Mouse (Mus musculus) midbrain, embryonic 12.5 days (tissue): Measurements from ENCODE around the gene Zfp444. TPM values are rescaled to one million over a fixed set of nuclear protein-coding genes. Genes with fewer than 3 reads are reported as not detected.
"Not testable (repeated sequence)": the region's sequence is repeated elsewhere in the genome, so short reads cannot be mapped to it uniquely, and the experiment has no call there.

Source experiments
- ATAC-seq: fragments of 200-750 bp; cut with Nextera tagmentation; 2 replicates; pipeline ENCODE4 v1.8.0; 2017; ENCODE audit warnings: low read depth, moderate TSS enrichment, moderate library complexity; ENCODE audit not compliant: low FRiP score
- H3K27ac ChIP-seq: fragments of 300-500 bp; sonication (generic); replicated peaks from 2 replicates; pipeline ENCODE4 v1.5.1; 2016; ENCODE audit warnings: mild to moderate bottlenecking
- H3K27me3 ChIP-seq: fragments of 300-500 bp; sonication (generic); 2 replicates; pipeline ENCODE4 v1.6.1; 2016; ENCODE audit warnings: mild to moderate bottlenecking
- H3K36me3 ChIP-seq: fragments of 300-500 bp; sonication (generic); 2 replicates; pipeline ENCODE4 v1.6.1; 2016
- H3K4me1 ChIP-seq: fragments of 300-500 bp; sonication (generic); 2 replicates; pipeline ENCODE4 v1.6.1; 2016
- H3K4me2 ChIP-seq: fragments of 300-500 bp; sonication (generic); replicated peaks from 2 replicates; pipeline ENCODE4 v1.6.1; 2016; ENCODE audit warnings: mild to moderate bottlenecking, moderate library complexity
- H3K4me3 ChIP-seq: fragments of 300-500 bp; sonication (generic); 2 replicates; pipeline ENCODE4 v1.5.1; 2016; ENCODE audit warnings: mild to moderate bottlenecking
- H3K9ac ChIP-seq: fragments of 300-500 bp; sonication (generic); replicated peaks from 2 replicates; pipeline ENCODE4 v1.6.1; 2016; ENCODE audit warnings: mild to moderate bottlenecking, moderate library complexity
- H3K9me3 ChIP-seq: fragments of 300-500 bp; sonication (generic); 2 replicates; pipeline ENCODE4 v1.6.1; 2016; ENCODE audit warnings: mild to moderate bottlenecking
- WGBS: fragments of 180-500 bp; shearing (Covaris S2); methylation state at CpG from one replicate; pipeline ENCODE4 v1.1.7; 2016; 5-methylcytosine and 5-hydroxymethylcytosine counted together
- polyA plus RNA-seq: library from polyadenylated mRNA; unstranded; fragments of >200 nt; fragmentation: Nextera tagmentation; extraction: Ambion mirVana; gene quantifications from 2 replicates; pipeline ENCODE4 v1.2.1, GENCODE M21; 2016

Gene Zfp444
- polyA plus RNA-seq, 1 experiment from 2014 or later = 88.4 TPM

DNA sequence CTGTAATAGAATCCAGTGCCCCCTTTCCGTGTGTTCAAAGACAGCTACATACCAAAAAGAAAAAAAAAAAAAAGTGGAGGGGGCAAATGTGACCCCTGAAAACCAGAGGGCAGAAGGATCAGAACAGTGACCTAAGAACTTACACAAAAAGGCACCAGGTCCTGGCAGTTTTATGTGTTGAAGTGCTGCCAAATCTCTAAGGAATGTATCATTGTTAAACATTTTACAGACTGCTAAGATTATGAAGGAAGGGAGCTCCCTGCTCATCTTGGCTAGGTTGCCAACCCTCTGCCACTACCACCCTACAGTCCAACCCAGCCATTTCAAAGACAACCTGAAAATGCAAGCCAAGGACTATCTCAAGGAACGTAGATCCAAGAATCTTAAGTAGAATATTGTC, 14.2 kb downstream of the Zfp444 start:
- no peak for ATAC-seq
- Histone ChIP-seq H3K4me1 (no peaks in the 10 kb centered on the region), H3K4me3 (no peak overlapping the region), H3K27ac (no peak overlapping the region), H3K36me3 (peaks cover 69% of the 10 kb centered on the region), H3K27me3 (0 out of 2 replicates have a peak, but pooled peaks cover 7% of the 10 kb centered on the region), H3K9ac (no peak overlapping the region), H3K4me2 (no peak overlapping the region), H3K9me3 (no peaks in the 10 kb centered on the region)
- 85% methylated on average over 2 of the region's 2 CpGs for WGBS

DNA sequence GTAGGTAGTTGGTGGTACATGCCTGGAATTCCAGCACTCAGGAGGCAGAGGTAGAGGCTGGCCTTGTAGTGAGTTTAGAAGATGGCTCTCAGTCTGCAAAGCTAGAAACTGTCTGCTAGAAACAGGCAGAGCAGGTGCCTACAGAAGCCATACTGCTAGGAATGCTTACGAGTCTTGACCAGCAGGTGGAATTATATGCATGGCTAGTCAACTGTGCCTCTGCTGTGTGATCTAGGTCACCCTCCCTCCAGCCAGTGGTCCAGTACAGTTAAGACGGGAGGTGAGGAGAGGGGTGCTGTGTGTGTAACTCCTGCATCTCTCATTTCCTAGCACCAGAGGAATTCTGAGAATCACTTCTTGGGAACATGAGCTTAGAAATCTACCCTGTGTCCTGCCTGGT, 14.7 kb downstream of the Zfp444 start:
- no peak for ATAC-seq
- Histone ChIP-seq H3K9ac (no peak overlapping the region), H3K27ac (no peak overlapping the region), H3K36me3 (peaks cover 67% of the 10 kb centered on the region), H3K9me3 (no peaks in the 10 kb centered on the region), H3K4me1 (no peaks in the 10 kb centered on the region), H3K4me2 (no peak overlapping the region), H3K27me3 (0 out of 2 replicates have a peak, but pooled peaks cover 7% of the 10 kb centered on the region), H3K4me3 (no peak overlapping the region)
- WGBS = 81% methylated on average over 2 of the region's 2 CpGs

DNA sequence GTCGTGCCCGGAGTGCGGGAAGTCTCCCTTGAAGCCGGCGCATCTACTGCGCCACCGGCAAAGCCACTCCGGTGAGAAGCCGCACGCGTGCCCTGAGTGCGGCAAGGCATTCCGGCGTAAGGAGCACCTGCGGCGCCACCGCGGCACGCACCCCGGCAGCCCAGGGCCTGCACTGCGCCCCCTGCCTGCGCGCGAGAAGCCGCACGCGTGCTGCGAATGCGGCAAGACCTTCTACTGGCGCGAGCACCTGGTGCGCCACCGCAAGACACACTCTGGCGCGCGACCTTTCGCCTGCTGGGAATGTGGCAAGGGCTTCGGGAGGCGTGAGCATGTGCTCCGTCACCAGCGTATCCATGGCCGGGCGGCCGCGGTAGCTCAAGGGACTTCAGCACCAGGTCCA, 17.5 kb downstream of the Zfp444 start:
- peaks cover 50% of the 10 kb centered on the region for H3K36me3 ChIP-seq
- no peak overlapping the region for H3K4me3 ChIP-seq
- no peaks in the 10 kb centered on the region for H3K4me1 ChIP-seq
- no peak overlapping the region for H3K4me2 ChIP-seq
- ATAC-seq = no peak
- H3K9me3 ChIP-seq = no peaks in the 10 kb centered on the region
- 36% methylated on average over 45 of the region's 45 CpGs for WGBS
- H3K9ac ChIP-seq = no peak overlapping the region
- 0 out of 2 replicates have a peak, but pooled peaks cover 7% of the 10 kb centered on the region for H3K27me3 ChIP-seq
- no peak overlapping the region for H3K27ac ChIP-seq

DNA sequence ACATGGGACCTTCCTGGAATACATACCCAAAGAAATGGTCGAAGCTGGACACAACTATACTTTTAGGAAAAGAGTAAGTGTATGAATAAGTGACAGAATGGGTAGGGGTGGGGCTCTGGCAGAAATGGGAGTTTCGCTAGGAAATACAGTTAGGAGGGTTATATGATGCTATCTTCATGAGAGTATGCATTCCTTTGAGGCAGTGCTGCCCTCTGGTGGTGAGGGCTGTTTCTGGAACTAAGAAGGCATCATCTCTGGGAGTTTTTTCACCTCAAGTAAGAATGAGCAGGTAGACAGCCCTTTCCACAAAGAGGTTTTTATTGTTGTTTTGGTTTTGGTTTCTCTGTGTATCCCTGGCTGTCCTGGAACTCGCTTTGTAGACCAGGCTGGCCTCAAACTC, 19.4 kb downstream of the Zfp444 start:
- no peaks in the 10 kb centered on the region for H3K9me3 ChIP-seq

DNA sequence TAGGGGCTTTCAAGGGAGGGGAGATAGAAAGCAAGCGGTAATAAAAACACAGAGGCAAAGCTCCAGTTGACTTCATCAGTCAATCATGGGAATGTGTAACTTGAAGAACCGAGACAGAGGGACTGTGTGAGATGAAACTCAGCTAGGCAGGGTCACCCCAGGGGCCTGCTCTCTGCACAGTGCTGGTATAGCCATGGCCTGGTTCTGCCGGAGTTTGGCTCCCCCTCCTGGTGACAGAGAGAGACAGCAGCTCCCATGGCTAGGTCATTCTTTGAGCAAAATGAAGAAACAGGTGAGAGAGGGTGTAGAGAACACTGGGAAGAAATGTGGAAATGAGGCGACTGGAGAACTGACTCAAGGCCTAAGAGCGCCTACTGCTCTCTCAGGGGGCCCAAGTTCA, 22.1 kb downstream of the Zfp444 start:
- ATAC-seq = peak; percentile 76
- Histone ChIP-seq H3K27ac (no peak overlapping the region), H3K9ac (no peak overlapping the region), H3K36me3 (peaks cover 7% of the 10 kb centered on the region), H3K4me3 (no peak overlapping the region), H3K27me3 (0 out of 2 replicates have a peak, but pooled peaks cover 6% of the 10 kb centered on the region), H3K9me3 (no peaks in the 10 kb centered on the region), H3K4me2 (no peak overlapping the region), H3K4me1 (no peaks in the 10 kb centered on the region)
- 20% methylated on average over 5 of the region's 5 CpGs for WGBS

More for the DNA sequence above, 19.4 kb downstream of the Zfp444 start:
- ATAC-seq = no peak
- Histone ChIP-seq H3K36me3 (peaks cover 33% of the 10 kb centered on the region), H3K27ac (no peak overlapping the region), H3K4me3 (no peak overlapping the region), H3K4me1 (no peaks in the 10 kb centered on the region), H3K9ac (no peak overlapping the region), H3K4me2 (no peak overlapping the region), H3K27me3 (0 out of 2 replicates have a peak, but pooled peaks cover 7% of the 10 kb centered on the region)
- whole genome bisulfite sequencing = 38% methylated on average over 3 of the region's 3 CpGs

DNA sequence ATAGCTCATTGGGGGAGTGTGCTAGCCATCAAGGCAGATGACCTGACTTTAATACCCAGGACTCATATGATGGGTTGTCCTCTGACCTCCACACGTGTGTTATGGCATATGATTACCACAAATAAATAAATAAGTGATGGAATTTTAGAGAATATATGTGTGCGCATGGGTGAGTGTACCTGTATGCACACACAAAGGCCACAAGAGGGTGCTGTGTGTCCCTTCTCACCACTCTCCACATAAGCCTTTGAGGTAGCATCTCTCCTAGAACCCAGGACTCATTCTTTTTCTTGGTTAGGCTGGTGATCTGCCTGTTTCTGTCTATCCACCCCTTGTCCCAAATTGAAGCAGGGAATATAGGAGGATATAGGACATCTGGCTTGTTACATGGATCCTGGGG, 23.8 kb downstream of the Zfp444 start:
- Histone ChIP-seq H3K36me3 (no peaks in the 10 kb centered on the region), H3K27ac (no peak overlapping the region), H3K9me3 (no peaks in the 10 kb centered on the region), H3K4me2 (no peak overlapping the region), H3K4me1 (no peaks in the 10 kb centered on the region), H3K9ac (no peak overlapping the region), H3K27me3 (no peaks in the 10 kb centered on the region), H3K4me3 (no peak overlapping the region)
- ATAC-seq = no peak
- 43% methylated on average over 2 of the region's 2 CpGs for whole genome bisulfite sequencing

GRCm38 (mm10) chr7:6196790-6197189, 24.8 kb downstream of the Zfp444 start, which contains the start of gene Galp:
Gene Galp, plus strand, starts transcription at chr7:6197090.
- WGBS = 66% methylated on average over 3 of the region's 3 CpGs

GRCm38 (mm10) chr7:6204200-6204599, 32.2 kb downstream of the Zfp444 start:
- Histone ChIP-seq H3K9ac (no peak overlapping the region), H3K4me3 (no peak overlapping the region), H3K27ac (no peak overlapping the region), H3K4me2 (no peak overlapping the region), H3K9me3 (no peaks in the 10 kb centered on the region), H3K36me3 (no peaks in the 10 kb centered on the region), H3K27me3 (no peaks in the 10 kb centered on the region), H3K4me1 (no peaks in the 10 kb centered on the region)
- 80% methylated on average over 3 of the region's 3 CpGs for WGBS
- ATAC-seq = no peak

More at GRCm38 (mm10) chr7:6196790-6197189, 24.8 kb downstream of the Zfp444 start, which contains the start of gene Galp:
- Histone ChIP-seq H3K27ac (no peak within 1 kb of the TSS), H3K27me3 (no peaks in the 10 kb centered on the region), H3K4me3 (no peak within 1 kb of the TSS), H3K4me2 (no peak within 1 kb of the TSS), H3K4me1 (no peaks in the 10 kb centered on the region), H3K9me3 (no peaks in the 10 kb centered on the region), H3K36me3 (no peaks in the 10 kb centered on the region), H3K9ac (no peak within 1 kb of the TSS)
- ATAC-seq = no peak

DNA sequence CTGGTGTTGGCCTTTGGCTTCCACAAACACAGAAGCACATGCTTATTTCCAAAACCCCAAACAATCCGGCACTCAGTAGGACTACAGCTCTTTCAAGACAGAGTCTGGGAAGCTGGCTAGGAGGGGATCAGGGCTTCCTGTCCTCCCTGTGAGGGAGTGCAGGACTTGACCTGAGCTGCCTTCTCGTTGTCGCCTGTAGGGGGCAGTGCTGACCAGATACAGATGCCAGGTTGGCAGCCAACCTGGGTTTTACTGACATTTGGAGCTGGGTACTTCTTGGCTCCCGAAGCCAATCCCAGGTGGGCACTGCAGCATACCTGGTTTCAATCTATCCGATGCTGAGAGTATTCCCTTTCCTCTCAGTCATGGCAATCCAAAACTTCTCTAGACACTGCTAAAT, 41.1 kb downstream of the Zfp444 start:
- Histone ChIP-seq H3K9ac (no peak overlapping the region), H3K9me3 (peaks cover 19% of the 10 kb centered on the region), H3K4me2 (no peak overlapping the region), H3K4me3 (no peak overlapping the region), H3K27ac (no peak overlapping the region), H3K4me1 (no peaks in the 10 kb centered on the region), H3K36me3 (no peaks in the 10 kb centered on the region), H3K27me3 (no peaks in the 10 kb centered on the region)
- WGBS = 43% methylated on average over 5 of the region's 5 CpGs
- no peak for ATAC-seq

GRCm38 (mm10) chr7:6214691-6215090, 42.7 kb downstream of the Zfp444 start:
- H3K9me3 ChIP-seq = peaks cover 19% of the 10 kb centered on the region
- not testable (repeated sequence) for H3K4me2 ChIP-seq, H3K27me3 ChIP-seq, H3K4me3 ChIP-seq, H3K36me3 ChIP-seq, H3K9ac ChIP-seq, ATAC-seq, H3K27ac ChIP-seq, H3K4me1 ChIP-seq
- 75% methylated on average over 4 of the region's 4 CpGs for WGBS

DNA sequence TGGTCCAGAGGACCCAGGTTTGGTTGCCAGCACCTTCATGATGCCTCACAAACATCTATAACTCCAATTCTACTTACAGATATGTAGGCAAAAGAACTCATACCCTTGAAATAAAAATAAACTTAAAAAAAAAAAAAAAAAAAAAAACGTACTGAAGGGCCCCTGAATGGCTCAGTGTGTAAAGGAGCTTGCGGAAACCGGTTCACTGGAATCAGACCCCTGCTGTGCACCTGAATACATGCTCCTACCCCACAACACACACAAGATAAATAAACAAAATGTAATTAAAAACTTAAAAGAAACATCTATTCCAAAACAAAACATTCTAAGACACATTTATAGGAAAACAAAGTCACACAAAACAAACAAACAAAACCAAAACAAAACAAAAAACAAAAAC, 48.1 kb downstream of the Zfp444 start:
- 49% methylated on average over 3 of the region's 3 CpGs for WGBS
- no peak for ATAC-seq
- H3K4me2 ChIP-seq = no peak overlapping the region
- H3K27me3 ChIP-seq = no peaks in the 10 kb centered on the region
- no peaks in the 10 kb centered on the region for H3K4me1 ChIP-seq
- peaks cover 17% of the 10 kb centered on the region for H3K9me3 ChIP-seq
- H3K4me3 ChIP-seq = no peak overlapping the region
- no peak overlapping the region for H3K9ac ChIP-seq
- H3K36me3 ChIP-seq = no peaks in the 10 kb centered on the region
- H3K27ac ChIP-seq = no peak overlapping the region

- Histone ChIP-seq H3K9ac (no peak within 1 kb of the TSS), H3K27me3 (no peaks in the 10 kb centered on the region), H3K4me1 (no peaks in the 10 kb centered on the region), H3K4me2 (no peak within 1 kb of the TSS), H3K36me3 (no peaks in the 10 kb centered on the region), H3K27ac (no peak within 1 kb of the TSS), H3K9me3 (peaks cover 10% of the 10 kb centered on the region; the same call in 1 of the 2 replicates), H3K4me3 (no peak within 1 kb of the TSS)
- 95% methylated on average over 12 of the region's 12 CpGs for WGBS
- no peak for ATAC-seq
Observed at GRCm38 (mm10) chr7:6221978-6222377, 50.0 kb downstream of the Zfp444 start, which contains the start of gene Zscan5b. Gene Zscan5b, plus strand, starts transcription at chr7:6222278.

DNA sequence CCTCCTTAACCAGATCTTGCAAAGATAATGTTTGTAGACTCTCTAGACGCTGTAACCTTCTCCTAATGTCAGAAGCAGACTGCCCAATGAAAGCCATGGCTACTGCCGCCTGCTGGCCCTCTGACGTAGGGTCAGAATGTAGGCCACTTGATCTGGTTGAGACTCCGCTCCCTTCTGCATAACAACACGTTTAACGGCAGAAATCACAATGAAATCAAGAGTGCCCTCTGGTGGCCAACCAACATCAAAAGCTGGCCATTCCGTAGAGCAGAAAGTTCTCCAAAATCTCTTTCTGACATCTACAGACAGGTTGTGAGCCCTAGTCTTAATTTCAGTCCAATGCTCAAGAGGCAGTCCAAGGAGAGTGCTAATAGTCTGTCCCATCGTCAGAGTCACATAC, 56.5 kb downstream of the Zfp444 start:
- not testable (repeated sequence) for H3K4me2 ChIP-seq, H3K4me1 ChIP-seq, ATAC-seq, H3K4me3 ChIP-seq, H3K27ac ChIP-seq, H3K36me3 ChIP-seq, H3K9ac ChIP-seq, H3K27me3 ChIP-seq
- 58% methylated on average over 8 of the region's 8 CpGs for whole genome bisulfite sequencing
- H3K9me3 ChIP-seq = peaks cover 18% of the 10 kb centered on the region; the same call in 1 of the 2 replicates
